Comparison of ENCODE assay signal across 8 mouse cellular contexts in the genomic region with DNA sequence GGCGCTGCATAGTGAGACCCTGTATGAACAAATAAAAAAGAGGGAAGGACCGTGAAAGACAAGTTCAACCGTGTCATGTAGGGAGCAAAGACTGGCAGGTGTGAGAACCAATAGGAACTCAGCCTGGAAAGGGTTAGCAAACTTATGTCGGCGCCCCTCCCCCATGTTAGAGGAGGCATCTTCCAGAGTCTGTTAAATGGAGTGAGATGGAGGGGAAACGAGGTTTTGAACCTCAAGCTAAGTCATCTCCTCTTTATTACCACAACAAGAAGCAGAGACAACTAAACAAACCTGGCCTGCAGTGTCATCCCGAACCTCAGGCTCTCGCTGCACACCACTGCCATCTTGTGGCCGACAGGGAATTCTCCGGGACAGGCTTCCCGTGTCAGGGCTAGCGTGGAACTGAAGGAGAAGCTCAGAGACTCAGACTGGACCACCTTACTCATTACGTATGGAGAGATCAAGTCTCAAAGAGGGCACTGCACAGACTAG. TPM values are rescaled to one million over a fixed set of nuclear protein-coding genes. Genes with fewer than 3 reads are reported as not detected.
DNase-seq lines count a peak whose midpoint lies in the region; ATAC-seq and TF ChIP-seq lines count a peak whose summit lies in the region.

No protein-coding gene starts in this region.

- no peaks in the 10 kb centered on the region for H3K4me1 ChIP-seq in intestine, postnatal 0 days (replicated peaks; ENCODE audit: control insufficient read depth, insufficient read depth, low read length)
- peaks cover 4% of the 10 kb centered on the region; the same call in 1 of the 2 replicates for H3K4me1 ChIP-seq in midbrain, embryonic 13.5 days (replicated peaks)

- H3K4me2 ChIP-seq in intestine, postnatal 0 days (replicated peaks; ENCODE audit: low read depth): peak overlapping the region; percentile 21; the same call in 1 of the 2 replicates
- peak overlapping the region; percentile 39 for H3K4me2 ChIP-seq in midbrain, embryonic 13.5 days (replicated peaks)

- no peaks in the 10 kb centered on the region for H3K27me3 ChIP-seq in intestine, postnatal 0 days (replicated peaks; ENCODE audit: control insufficient read depth, insufficient read depth, low read length)
- peaks cover 4% of the 10 kb centered on the region; the same call in 1 of the 2 replicates for H3K27me3 ChIP-seq in midbrain, embryonic 13.5 days

- TF ChIP-seq CTCF in intestine, postnatal 0 days (IDR thresholded peaks at IDR 0.05; ENCODE audit: low read depth): peak; percentile 99

- intact Hi-C loops in left cerebral cortex, postnatal 4 days (cut with DNase I): loop anchor here (2.0 to 5.0 kb wide), 3 partner anchors 50 to 232 kb away; partner anchors contain the start of gene Hcrtr1

- H3K9me3 ChIP-seq in intestine, postnatal 0 days (ENCODE audit: control insufficient read depth): no peaks in the 10 kb centered on the region
- no peaks in the 10 kb centered on the region for H3K9me3 ChIP-seq in midbrain, embryonic 13.5 days

- DNase-seq in urinary bladder, adult 18-20 months (ENCODE audit: low spot score in 2 of 2): peak; percentile 64 to 77
- no peak for DNase-seq in urinary bladder, postnatal 10 days (ENCODE audit: low spot score)
- peak; percentile 75 for DNase-seq in embryo, embryonic 11.5 days (ENCODE audit: low read depth, low spot score)
- peak; percentile 86 for DNase-seq in left cerebral cortex, postnatal 4 days
- DNase-seq in spleen, adult 12 weeks (ENCODE audit: low spot score): peak; percentile 61

- no peak overlapping the region for H3K9ac ChIP-seq in intestine, postnatal 0 days (ENCODE audit: low read depth, low read length)
- no peak overlapping the region for H3K9ac ChIP-seq in midbrain, embryonic 13.5 days (replicated peaks)

- H3K36me3 ChIP-seq in intestine, postnatal 0 days (ENCODE audit: control insufficient read depth, insufficient read depth): no peaks in the 10 kb centered on the region
- H3K36me3 ChIP-seq in midbrain, embryonic 13.5 days: no peaks in the 10 kb centered on the region

- 3% methylated on average over 13 of the region's 13 CpGs for WGBS in intestine, postnatal 0 days
- 4% methylated on average over 13 of the region's 13 CpGs for WGBS in midbrain, embryonic 13.5 days

- H3K27ac ChIP-seq in intestine, postnatal 0 days (ENCODE audit: low read depth, low read length): no peak overlapping the region
- no peak overlapping the region for H3K27ac ChIP-seq in midbrain, embryonic 13.5 days

- peak; percentile 98 for ATAC-seq in granulocyte monocyte progenitor cell, adult 5-6 weeks (replicated peaks; ENCODE audit: poor library complexity, severe bottlenecking)
- peak; percentile 55 for ATAC-seq in intestine, postnatal 0 days
- peak; percentile 86 for ATAC-seq in midbrain, embryonic 13.5 days

- H3K4me3 ChIP-seq in intestine, postnatal 0 days (ENCODE audit: low read depth, low read length): no peak overlapping the region
- H3K4me3 ChIP-seq in midbrain, embryonic 13.5 days (replicated peaks): no peak overlapping the region

RNA-seq across cellular contexts. Expression of gene Tinagl1, which starts 13.9 kb away (rescaled TPM):
- 1.5 TPM in 1 of 2 replicates, not detected in the other for total RNA-seq in granulocyte monocyte progenitor cell, adult 5-6 weeks (2014; fragmentation: Nextera tagmentation)
- total RNA-seq in granulocyte monocyte progenitor cell, adult 5-6 weeks (2017): 0.82 and 1.1 TPM in 2 replicates
- polyA plus RNA-seq in intestine, postnatal 0 days (2015; fragmentation: Nextera tagmentation; extraction: Ambion mirVana): 87.2 and 88.8 TPM in 2 replicates
- 1 to 10 TPM; 1.6 to 2.5 TPM for total RNA-seq in left cerebral cortex, postnatal 4 days (2021)
- 2.4 and 2.5 TPM in 2 replicates for polyA plus RNA-seq in midbrain, embryonic 13.5 days (2015; fragmentation: Nextera tagmentation; extraction: Ambion mirVana)

RNA-seq across cellular contexts. Expression of gene Gm853, which starts 33.3 kb away (rescaled TPM):
- total RNA-seq in granulocyte monocyte progenitor cell, adult 5-6 weeks (2014; fragmentation: Nextera tagmentation): not detected in 2 replicates
- total RNA-seq in granulocyte monocyte progenitor cell, adult 5-6 weeks (2017): not detected in 2 replicates
- not detected in 2 replicates for polyA plus RNA-seq in intestine, postnatal 0 days (2015; fragmentation: Nextera tagmentation; extraction: Ambion mirVana)
- not detected for total RNA-seq in left cerebral cortex, postnatal 4 days (2021)
- 0.24 TPM in 1 of 2 replicates, not detected in the other for polyA plus RNA-seq in midbrain, embryonic 13.5 days (2015; fragmentation: Nextera tagmentation; extraction: Ambion mirVana)

RNA-seq across cellular contexts. Expression of gene Hcrtr1, which starts 49.7 kb away (rescaled TPM):
- not detected in 2 replicates for total RNA-seq in granulocyte monocyte progenitor cell, adult 5-6 weeks (2014; fragmentation: Nextera tagmentation)
- not detected in 2 replicates for total RNA-seq in granulocyte monocyte progenitor cell, adult 5-6 weeks (2017)
- 0.81 and 0.91 TPM in 2 replicates for polyA plus RNA-seq in intestine, postnatal 0 days (2015; fragmentation: Nextera tagmentation; extraction: Ambion mirVana)
- total RNA-seq in left cerebral cortex, postnatal 4 days (2021): 1 to 10 TPM; 1.9 to 3.6 TPM
- polyA plus RNA-seq in midbrain, embryonic 13.5 days (2015; fragmentation: Nextera tagmentation; extraction: Ambion mirVana): 0.41 and 0.94 TPM in 2 replicates
